Mouse (Mus musculus): Measurements from ENCODE around the gene Ces1h. TPM values are rescaled to one million over a fixed set of nuclear protein-coding genes. Genes with fewer than 3 reads are reported as not detected.
"Not testable (repeated sequence)": the region's sequence is repeated elsewhere in the genome, so short reads cannot be mapped to it uniquely, and the experiment has no call there.

Gene Ces1h
- not detected in 2 replicates for polyA plus RNA-seq (2015; fragmentation: Nextera tagmentation; extraction: Ambion mirVana)

DNA sequence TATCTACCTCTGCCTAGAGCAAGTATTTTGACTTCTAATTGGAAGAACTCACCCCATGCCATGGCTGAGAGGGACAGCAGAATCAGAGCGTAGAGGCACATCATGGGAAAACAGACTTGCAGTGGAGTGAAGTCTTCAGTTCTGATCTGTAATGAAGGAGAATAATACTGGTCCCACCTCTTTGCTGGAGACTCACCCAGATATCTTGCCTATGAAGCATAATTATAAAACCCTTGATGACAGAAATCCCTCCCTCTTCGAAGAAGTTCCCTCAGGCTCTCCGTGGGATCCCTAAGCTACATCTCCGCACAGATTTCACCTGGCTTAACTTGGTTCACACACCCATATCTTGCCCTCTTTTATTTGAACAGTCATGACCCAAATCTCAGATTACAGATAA lies at the start of gene Ces1h:
Ces1h (minus strand) TSS at position 101 of the 400 bp plus-strand sequence.
- H3K9ac ChIP-seq (ENCODE audit: low read depth, low read length): no peak within 1 kb of the TSS
- H3K27ac ChIP-seq (ENCODE audit: low read depth, low read length): no peak within 1 kb of the TSS
- H3K4me2 ChIP-seq (replicated peaks; ENCODE audit: low read depth): no peak within 1 kb of the TSS
- 81% methylated on average over 4 of the region's 4 CpGs for whole genome bisulfite sequencing
- ATAC-seq: no peak
- no peak for TF ChIP-seq CTCF (IDR thresholded peaks at IDR 0.05; ENCODE audit: low read depth)
- no peaks in the 10 kb centered on the region for H3K27me3 ChIP-seq (replicated peaks; ENCODE audit: control insufficient read depth, insufficient read depth, low read length)
- no peaks in the 10 kb centered on the region for H3K36me3 ChIP-seq (ENCODE audit: control insufficient read depth, insufficient read depth)
- H3K4me3 ChIP-seq (ENCODE audit: low read depth, low read length): no peak within 1 kb of the TSS
- no peaks in the 10 kb centered on the region for H3K4me1 ChIP-seq (replicated peaks; ENCODE audit: control insufficient read depth, insufficient read depth, low read length)
- no peaks in the 10 kb centered on the region for H3K9me3 ChIP-seq (ENCODE audit: control insufficient read depth)

DNA sequence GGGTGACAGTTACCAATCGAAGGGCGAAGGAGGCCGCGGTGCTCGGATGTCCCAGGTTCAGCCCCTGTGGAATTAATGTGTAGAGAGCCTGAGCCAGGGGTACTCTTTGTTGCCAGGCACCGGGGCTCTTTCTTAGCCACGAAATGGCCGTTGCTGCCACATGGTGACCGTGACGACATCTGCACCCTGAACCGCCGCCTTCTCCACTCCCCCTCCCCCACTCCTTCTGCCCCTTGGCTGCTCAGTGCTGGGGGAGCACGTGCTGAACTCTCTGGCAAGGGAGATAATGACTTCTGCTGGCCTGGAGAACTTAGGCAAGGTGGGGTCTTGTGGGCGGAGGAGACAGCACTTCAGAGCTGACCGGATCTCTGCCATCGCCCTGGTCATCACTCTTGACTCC lies 47.7 kb upstream of the Ces1h start:
- whole genome bisulfite sequencing: 89% methylated on average over 16 of the region's 16 CpGs
- Histone ChIP-seq H3K4me2 (replicated peaks; ENCODE audit: low read depth) (no peak overlapping the region), H3K27ac (ENCODE audit: low read depth, low read length) (no peak overlapping the region), H3K4me1 (replicated peaks; ENCODE audit: control insufficient read depth, insufficient read depth, low read length) (no peaks in the 10 kb centered on the region), H3K4me3 (ENCODE audit: low read depth, low read length) (no peak overlapping the region), H3K9ac (ENCODE audit: low read depth, low read length) (no peak overlapping the region), H3K9me3 (ENCODE audit: control insufficient read depth) (no peaks in the 10 kb centered on the region), H3K36me3 (ENCODE audit: control insufficient read depth, insufficient read depth) (no peaks in the 10 kb centered on the region), H3K27me3 (replicated peaks; ENCODE audit: control insufficient read depth, insufficient read depth, low read length) (no peaks in the 10 kb centered on the region)
- ATAC-seq: no peak
- no peak for TF ChIP-seq CTCF (IDR thresholded peaks at IDR 0.05; ENCODE audit: low read depth)

- ATAC-seq: no peak
- Histone ChIP-seq H3K4me3 (ENCODE audit: low read depth, low read length) (no peak overlapping the region), H3K27me3 (replicated peaks; ENCODE audit: control insufficient read depth, insufficient read depth, low read length) (no peaks in the 10 kb centered on the region), H3K9me3 (ENCODE audit: control insufficient read depth) (no peaks in the 10 kb centered on the region), H3K27ac (ENCODE audit: low read depth, low read length) (no peak overlapping the region), H3K36me3 (ENCODE audit: control insufficient read depth, insufficient read depth) (no peaks in the 10 kb centered on the region), H3K4me2 (replicated peaks; ENCODE audit: low read depth) (no peak overlapping the region), H3K9ac (ENCODE audit: low read depth, low read length) (no peak overlapping the region), H3K4me1 (replicated peaks; ENCODE audit: control insufficient read depth, insufficient read depth, low read length) (no peaks in the 10 kb centered on the region)
- WGBS: 68% methylated on average over 4 of the region's 4 CpGs
- no peak for TF ChIP-seq CTCF (IDR thresholded peaks at IDR 0.05; ENCODE audit: low read depth)
Observed at GRCm38 (mm10) chr8:93415387-93415786, 35.9 kb upstream of the Ces1h start.

- no peak for ATAC-seq
Observed at GRCm38 (mm10) chr8:93408830-93409229, 29.3 kb upstream of the Ces1h start.

GRCm38 (mm10) chr8:93399698-93400097 lies 20.2 kb upstream of the Ces1h start:
- Histone ChIP-seq H3K4me1 (replicated peaks; ENCODE audit: control insufficient read depth, insufficient read depth, low read length) (no peaks in the 10 kb centered on the region), H3K27me3 (replicated peaks; ENCODE audit: control insufficient read depth, insufficient read depth, low read length) (no peaks in the 10 kb centered on the region)
- 70% methylated on average over 2 of the region's 2 CpGs for WGBS

More at GRCm38 (mm10) chr8:93408830-93409229, 29.3 kb upstream of the Ces1h start:
- no peaks in the 10 kb centered on the region for H3K27me3 ChIP-seq (replicated peaks; ENCODE audit: control insufficient read depth, insufficient read depth, low read length)
- no peaks in the 10 kb centered on the region for H3K4me1 ChIP-seq (replicated peaks; ENCODE audit: control insufficient read depth, insufficient read depth, low read length)
- no peak overlapping the region for H3K4me3 ChIP-seq (ENCODE audit: low read depth, low read length)
- WGBS: 67% methylated on average over 2 of the region's 2 CpGs
- no peaks in the 10 kb centered on the region for H3K36me3 ChIP-seq (ENCODE audit: control insufficient read depth, insufficient read depth)
- no peak overlapping the region for H3K4me2 ChIP-seq (replicated peaks; ENCODE audit: low read depth)
- H3K9me3 ChIP-seq (ENCODE audit: control insufficient read depth): no peaks in the 10 kb centered on the region
- no peak overlapping the region for H3K9ac ChIP-seq (ENCODE audit: low read depth, low read length)
- H3K27ac ChIP-seq (ENCODE audit: low read depth, low read length): no peak overlapping the region
- TF ChIP-seq CTCF (IDR thresholded peaks at IDR 0.05; ENCODE audit: low read depth): no peak

DNA sequence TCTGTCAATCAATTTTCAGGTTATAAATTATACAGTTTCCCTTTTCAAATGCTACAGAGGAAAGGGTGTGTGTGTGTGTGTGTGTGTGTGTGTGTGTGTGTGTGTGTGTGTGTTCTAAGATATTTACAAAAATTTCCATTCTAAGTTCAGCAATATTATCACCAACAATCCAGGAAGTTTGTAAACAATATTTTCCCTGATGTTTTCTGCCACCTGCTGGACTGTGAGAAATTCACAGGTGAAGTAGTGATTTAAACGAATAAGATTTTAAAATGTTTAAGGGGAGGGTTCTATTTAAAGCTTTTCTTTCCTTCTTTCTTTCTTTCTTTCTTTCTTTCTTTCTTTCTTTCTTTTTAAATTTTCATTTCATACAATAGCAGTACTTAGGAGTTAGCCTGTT lies 18.5 kb upstream of the Ces1h start:
- Histone ChIP-seq H3K9me3 (ENCODE audit: control insufficient read depth) (no peaks in the 10 kb centered on the region), H3K4me2 (replicated peaks; ENCODE audit: low read depth) (no peak overlapping the region), H3K36me3 (ENCODE audit: control insufficient read depth, insufficient read depth) (no peaks in the 10 kb centered on the region), H3K9ac (ENCODE audit: low read depth, low read length) (no peak overlapping the region), H3K4me1 (replicated peaks; ENCODE audit: control insufficient read depth, insufficient read depth, low read length) (no peaks in the 10 kb centered on the region), H3K27me3 (replicated peaks; ENCODE audit: control insufficient read depth, insufficient read depth, low read length) (no peaks in the 10 kb centered on the region), H3K27ac (ENCODE audit: low read depth, low read length) (no peak overlapping the region), H3K4me3 (ENCODE audit: low read depth, low read length) (no peak overlapping the region)
- TF ChIP-seq CTCF (IDR thresholded peaks at IDR 0.05; ENCODE audit: low read depth): peak; percentile 65
- 25% methylated on average over 1 of the region's 1 CpGs for WGBS
- ATAC-seq: no peak

More at GRCm38 (mm10) chr8:93399698-93400097, 20.2 kb upstream of the Ces1h start:
- Histone ChIP-seq H3K4me2 (replicated peaks; ENCODE audit: low read depth) (no peak overlapping the region), H3K9ac (ENCODE audit: low read depth, low read length) (no peak overlapping the region), H3K9me3 (ENCODE audit: control insufficient read depth) (no peaks in the 10 kb centered on the region), H3K36me3 (ENCODE audit: control insufficient read depth, insufficient read depth) (no peaks in the 10 kb centered on the region), H3K27ac (ENCODE audit: low read depth, low read length) (no peak overlapping the region), H3K4me3 (ENCODE audit: low read depth, low read length) (no peak overlapping the region)
- no peak for ATAC-seq
- TF ChIP-seq CTCF (IDR thresholded peaks at IDR 0.05; ENCODE audit: low read depth): no peak

GRCm38 (mm10) chr8:93394079-93394619 lies 14.6 kb upstream of the Ces1h start:
- H3K4me3 ChIP-seq (ENCODE audit: low read depth, low read length); ATAC-seq; H3K4me1 ChIP-seq (replicated peaks; ENCODE audit: control insufficient read depth, insufficient read depth, low read length); H3K36me3 ChIP-seq (ENCODE audit: control insufficient read depth, insufficient read depth); H3K9ac ChIP-seq (ENCODE audit: low read depth, low read length); H3K4me2 ChIP-seq (replicated peaks; ENCODE audit: low read depth); H3K9me3 ChIP-seq (ENCODE audit: control insufficient read depth); H3K27me3 ChIP-seq (replicated peaks; ENCODE audit: control insufficient read depth, insufficient read depth, low read length); H3K27ac ChIP-seq (ENCODE audit: low read depth, low read length): not testable (repeated sequence)
- 42% methylated on average over 8 of the region's 8 CpGs for WGBS

Measured in intestine, postnatal 0 days (tissue).